Mouse (Mus musculus) embryonic facial prominence, embryonic 11.5 days (tissue): ENCODE measurements around the gene Tmem245. TPM values are rescaled to one million over a fixed set of nuclear protein-coding genes. Genes with fewer than 3 reads are reported as not detected.

ENCODE experiments used
- ATAC-seq: fragments of 200-750 bp; cut with Nextera tagmentation; replicated peaks from 2 replicates; pipeline ENCODE4 v1.8.0; 2017; ENCODE audit warnings: low read depth; ENCODE audit not compliant: insufficient number of reproducible peaks, low FRiP score, low TSS enrichment
- DNase-seq: peaks from one replicate; pipeline ENCODE4 v3.0.0-alpha.2; 2015; ENCODE audit warnings: low spot score
- H3K27ac ChIP-seq: fragments of 300-500 bp; sonication (generic); replicated peaks from 2 replicates; pipeline ENCODE4 v1.5.1; 2014; ENCODE audit warnings: mild to moderate bottlenecking, low read depth, low read length, control low read depth
- H3K27me3 ChIP-seq: fragments of 300-500 bp; sonication (generic); 2 replicates; pipeline ENCODE4 v1.6.1; 2014; ENCODE audit warnings: mild to moderate bottlenecking, low read length, moderate library complexity, mixed read lengths; ENCODE audit not compliant: control insufficient read depth, insufficient read depth
- H3K36me3 ChIP-seq: fragments of 300-500 bp; sonication (generic); replicated peaks from 2 replicates; pipeline ENCODE4 v1.6.1; 2014; ENCODE audit warnings: low read depth, mild to moderate bottlenecking, low read length, moderate library complexity, mixed read lengths; ENCODE audit not compliant: control insufficient read depth, insufficient read depth
- H3K4me1 ChIP-seq: fragments of 300-500 bp; sonication (generic); 2 replicates; pipeline ENCODE4 v1.6.1; 2014; ENCODE audit warnings: low read length, mixed read lengths; ENCODE audit not compliant: control insufficient read depth, insufficient read depth
- H3K4me2 ChIP-seq: fragments of 300-500 bp; sonication (generic); 2 replicates; pipeline ENCODE4 v1.6.1; 2014; ENCODE audit warnings: low read depth, mild to moderate bottlenecking, control low read depth, low read length, moderate library complexity
- H3K4me3 ChIP-seq: fragments of 300-500 bp; sonication (generic); 2 replicates; pipeline ENCODE4 v1.5.1; 2014; ENCODE audit warnings: low read depth, low read length, control low read depth
- H3K9ac ChIP-seq: fragments of 300-500 bp; sonication (generic); replicated peaks from 2 replicates; pipeline ENCODE4 v1.6.1; 2014; ENCODE audit warnings: mild to moderate bottlenecking, control low read depth, low read length
- H3K9me3 ChIP-seq: fragments of 300-500 bp; sonication (generic); replicated peaks from 2 replicates; pipeline ENCODE4 v1.6.1; 2016; ENCODE audit warnings: mild to moderate bottlenecking, low read length, inconsistent platforms, mixed read lengths; ENCODE audit not compliant: control insufficient read depth
- WGBS: fragments of 180-500 bp; shearing (Covaris S2); extraction: QIAGEN DNeasy Blood & Tissue Kit; methylation state at CpG from one replicate; pipeline ENCODE4 v1.1.7; 2014; 5-methylcytosine and 5-hydroxymethylcytosine counted together
- polyA plus RNA-seq: library from polyadenylated mRNA; unstranded; fragments of >200 nt; fragmentation: Nextera tagmentation; extraction: Ambion mirVana; gene quantifications from 2 replicates; pipeline ENCODE4 v1.2.1, GENCODE M21; 2014

Gene Tmem245
- polyA plus RNA-seq, 1 experiment from 2014 or later, result 5.4 TPM

DNA sequence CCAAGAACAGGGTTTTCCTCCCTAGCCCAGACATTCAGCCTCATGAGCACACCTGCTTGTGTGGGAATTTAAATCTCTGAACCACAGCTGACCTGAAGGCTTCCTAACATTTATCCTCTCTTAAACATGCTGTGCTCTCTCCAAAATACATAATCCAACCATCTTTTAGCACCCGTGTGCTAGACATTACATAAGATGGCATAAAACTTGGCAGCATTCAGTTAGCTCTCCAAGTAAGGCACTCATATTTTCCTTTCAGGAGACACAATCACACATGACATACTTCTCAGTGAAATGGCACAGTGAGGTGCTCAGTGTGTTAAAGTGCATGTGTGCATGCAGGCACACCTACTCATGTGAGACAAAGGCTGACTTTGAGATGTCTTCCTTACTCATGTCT lies 4.7 kb downstream of the Tmem245 start:
- WGBS, result 83% methylated on average over 1 of the region's 1 CpGs
- ATAC-seq (no peak), DNase-seq (no peak)
- H3K27me3 ChIP-seq, result no peaks in the 10 kb centered on the region
- H3K9me3 ChIP-seq, result no peaks in the 10 kb centered on the region
- H3K9ac ChIP-seq, result no peak overlapping the region
- no peak overlapping the region for H3K4me2 ChIP-seq
- no peak overlapping the region for H3K27ac ChIP-seq
- no peak overlapping the region for H3K4me3 ChIP-seq
- H3K4me1 ChIP-seq, result peaks cover 5% of the 10 kb centered on the region
- H3K36me3 ChIP-seq, result no peaks in the 10 kb centered on the region

DNA sequence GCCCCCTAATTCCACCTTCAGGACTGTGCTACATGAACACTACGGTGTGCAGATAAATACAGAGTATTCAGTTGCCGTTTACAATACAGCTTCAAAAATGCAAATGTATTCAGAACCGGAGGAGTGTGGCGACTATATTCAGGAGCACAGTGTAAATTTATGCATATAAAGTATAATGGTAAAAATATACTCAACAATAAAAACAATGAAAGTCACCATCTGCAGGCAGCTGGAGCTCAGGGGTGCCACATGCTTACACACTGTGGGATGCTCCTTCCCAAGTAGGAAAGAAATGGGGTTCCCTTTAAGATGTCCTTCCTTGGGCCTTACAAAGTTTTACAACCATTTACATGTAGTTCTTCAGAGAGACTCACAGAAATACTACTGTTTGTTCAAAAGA lies 5.8 kb downstream of the Tmem245 start:
- no peak for DNase-seq
- no peaks in the 10 kb centered on the region; the same call in 1 of the 2 replicates for H3K36me3 ChIP-seq
- no peak overlapping the region for H3K4me3 ChIP-seq
- H3K9ac ChIP-seq, result no peak overlapping the region
- no peak overlapping the region for H3K27ac ChIP-seq
- H3K4me1 ChIP-seq, result peaks cover 5% of the 10 kb centered on the region
- 87% methylated on average over 4 of the region's 4 CpGs for WGBS
- no peak overlapping the region for H3K4me2 ChIP-seq
- no peaks in the 10 kb centered on the region for H3K27me3 ChIP-seq
- ATAC-seq, result no peak
- H3K9me3 ChIP-seq, result no peaks in the 10 kb centered on the region

GRCm38 (mm10) chr4:56937136-56937535 lies 10.1 kb downstream of the Tmem245 start:
- no peak overlapping the region for H3K4me3 ChIP-seq
- H3K27ac ChIP-seq, result no peak overlapping the region
- H3K36me3 ChIP-seq, result peaks cover 4% of the 10 kb centered on the region; the same call in 1 of the 2 replicates
- no peak for ATAC-seq
- H3K27me3 ChIP-seq, result no peaks in the 10 kb centered on the region
- no peaks in the 10 kb centered on the region for H3K9me3 ChIP-seq
- H3K4me1 ChIP-seq, result no peaks in the 10 kb centered on the region
- no peak overlapping the region for H3K9ac ChIP-seq
- no peak for DNase-seq
- WGBS, result 66% methylated on average over 6 of the region's 6 CpGs
- H3K4me2 ChIP-seq, result no peak overlapping the region

DNA sequence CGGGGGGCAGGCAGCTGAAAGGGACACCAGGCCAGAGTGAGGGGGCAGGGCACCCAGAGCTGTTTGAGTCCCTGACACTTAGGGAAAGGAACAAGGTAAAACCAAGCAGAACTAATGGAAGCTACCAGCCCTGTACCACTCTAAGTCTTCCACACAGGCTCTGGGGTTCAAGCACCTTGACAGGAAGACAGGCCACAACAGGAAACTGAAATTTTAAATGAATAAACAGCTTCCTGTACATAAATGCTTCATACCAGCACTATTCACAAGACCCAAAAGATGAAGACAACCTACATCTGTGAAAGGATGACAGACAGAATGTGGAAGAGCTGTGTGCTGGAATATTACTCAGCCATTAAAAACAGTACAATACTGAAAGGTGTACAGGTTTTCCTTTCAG lies 11.9 kb downstream of the Tmem245 start:
- H3K36me3 ChIP-seq, result peaks cover 4% of the 10 kb centered on the region; the same call in 1 of the 2 replicates
- no peak for DNase-seq
- H3K9ac ChIP-seq, result no peak overlapping the region
- H3K27me3 ChIP-seq, result no peaks in the 10 kb centered on the region
- H3K4me3 ChIP-seq, result no peak overlapping the region
- H3K9me3 ChIP-seq, result no peaks in the 10 kb centered on the region
- no peak overlapping the region for H3K27ac ChIP-seq
- no CpG with 5 or more reads among the region's 1 CpGs for WGBS
- ATAC-seq, result no peak
- no peaks in the 10 kb centered on the region for H3K4me1 ChIP-seq
- H3K4me2 ChIP-seq, result no peak overlapping the region

GRCm38 (mm10) chr4:56933154-56933553 lies 14.1 kb downstream of the Tmem245 start:
- no peak overlapping the region for H3K9ac ChIP-seq
- DNase-seq, result no peak
- H3K4me2 ChIP-seq, result no peak overlapping the region
- H3K36me3 ChIP-seq, result peaks cover 4% of the 10 kb centered on the region; the same call in 1 of the 2 replicates
- no peaks in the 10 kb centered on the region for H3K27me3 ChIP-seq
- no peaks in the 10 kb centered on the region for H3K9me3 ChIP-seq
- no peak for ATAC-seq
- H3K4me3 ChIP-seq, result no peak overlapping the region
- H3K27ac ChIP-seq, result no peak overlapping the region
- WGBS, result 87% methylated on average over 4 of the region's 4 CpGs
- no peaks in the 10 kb centered on the region for H3K4me1 ChIP-seq

DNA sequence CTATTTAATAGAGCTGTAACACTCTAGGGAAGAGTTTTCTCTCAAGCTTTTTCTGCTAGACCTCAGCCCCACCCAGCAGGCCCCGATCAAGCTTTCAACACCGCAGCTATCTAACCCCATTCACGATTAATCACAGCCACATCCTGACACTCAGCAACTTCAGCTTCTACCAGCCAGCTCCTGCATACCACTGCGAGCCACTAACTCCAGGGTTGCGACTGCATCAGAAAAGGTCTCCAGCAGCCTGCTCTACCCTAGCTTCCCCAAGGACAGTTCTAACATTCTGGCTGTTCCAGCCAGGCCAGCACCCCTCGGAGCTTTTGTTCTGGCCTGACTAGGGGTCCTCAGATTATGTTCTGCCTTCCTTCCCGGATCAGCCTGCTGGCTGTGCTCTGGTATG lies 15.1 kb downstream of the Tmem245 start:
- no peak overlapping the region for H3K9ac ChIP-seq
- H3K4me2 ChIP-seq, result no peak overlapping the region
- WGBS, result 62% methylated on average over 7 of the region's 7 CpGs
- H3K27ac ChIP-seq, result no peak overlapping the region
- H3K27me3 ChIP-seq, result no peaks in the 10 kb centered on the region
- H3K9me3 ChIP-seq, result no peaks in the 10 kb centered on the region
- no peak for ATAC-seq
- no peak for DNase-seq
- H3K4me3 ChIP-seq, result no peak overlapping the region
- no peaks in the 10 kb centered on the region for H3K4me1 ChIP-seq
- H3K36me3 ChIP-seq, result peaks cover 4% of the 10 kb centered on the region; the same call in 1 of the 2 replicates

GRCm38 (mm10) chr4:56930312-56930711 lies 16.9 kb downstream of the Tmem245 start:
- H3K4me1 ChIP-seq, result no peaks in the 10 kb centered on the region
- DNase-seq, result no peak
- H3K9me3 ChIP-seq, result no peaks in the 10 kb centered on the region
- no peak overlapping the region for H3K27ac ChIP-seq
- H3K36me3 ChIP-seq, result peaks cover 4% of the 10 kb centered on the region; the same call in 1 of the 2 replicates
- 81% methylated on average over 4 of the region's 4 CpGs for WGBS
- H3K9ac ChIP-seq, result no peak overlapping the region
- ATAC-seq, result no peak
- no peak overlapping the region for H3K4me3 ChIP-seq
- H3K4me2 ChIP-seq, result no peak overlapping the region
- H3K27me3 ChIP-seq, result no peaks in the 10 kb centered on the region

DNA sequence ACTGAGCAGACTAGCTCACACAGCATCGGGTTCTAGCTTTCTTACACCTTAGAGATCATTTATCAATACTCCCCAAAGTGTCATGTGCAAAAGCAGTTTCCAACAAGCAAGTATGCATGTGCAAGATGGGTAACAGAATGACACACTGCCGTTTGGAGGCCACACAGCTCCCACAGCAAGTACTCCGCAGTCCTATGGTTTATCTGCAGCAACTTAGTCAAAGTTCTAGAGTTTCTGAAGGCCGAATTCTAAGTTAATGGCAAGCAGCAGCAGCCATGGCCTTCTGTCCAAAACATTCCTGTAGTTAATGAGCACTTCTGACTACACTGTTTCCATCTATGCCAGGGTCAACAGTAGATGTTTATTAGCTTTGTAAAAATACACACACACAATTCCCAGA lies 20.3 kb downstream of the Tmem245 start:
- H3K9ac ChIP-seq, result no peak overlapping the region
- H3K9me3 ChIP-seq, result no peaks in the 10 kb centered on the region
- ATAC-seq (no peak), DNase-seq (no peak)
- no peak overlapping the region for H3K27ac ChIP-seq
- WGBS, result 81% methylated on average over 4 of the region's 4 CpGs
- no peaks in the 10 kb centered on the region for H3K4me1 ChIP-seq
- no peak overlapping the region for H3K4me2 ChIP-seq
- no peak overlapping the region for H3K4me3 ChIP-seq
- H3K36me3 ChIP-seq, result no peaks in the 10 kb centered on the region
- H3K27me3 ChIP-seq, result no peaks in the 10 kb centered on the region
